Mouse (Mus musculus) regulatory T cell (primary cell): Measurements from ENCODE around the gene P2ry10b.

Experiments
- in situ Hi-C: fragments of 300-600 bp; cut with MboI, MseI; formaldehyde crosslinking; loops from one replicate; pipeline ENCODE4 v1.15.1; 2025; ENCODE audit warnings: high pct_unique_total_duplicates

Gene P2ry10b

DNA sequence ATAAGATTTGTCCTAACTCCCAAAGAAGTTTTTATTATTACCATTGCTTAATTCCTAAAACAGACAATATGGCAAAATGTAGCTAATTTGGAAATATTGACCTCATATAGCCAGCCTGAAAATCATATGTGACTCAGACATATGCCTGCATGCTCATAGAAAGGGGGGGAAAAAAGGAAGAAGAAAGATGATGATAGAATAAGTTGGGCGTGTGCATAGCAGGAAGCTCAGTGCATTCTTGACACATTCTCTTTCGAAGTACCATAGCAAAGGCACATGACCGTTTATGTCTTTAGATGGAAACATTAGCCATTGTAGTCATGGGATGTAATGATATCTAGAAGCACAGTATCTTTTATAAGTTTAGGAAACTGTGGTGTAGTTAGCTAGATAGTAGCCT is at the start of gene P2ry10b:
TSS of gene P2ry10b (plus strand) at position 247 of the 400 bp plus-strand sequence.
- in situ Hi-C loops = no loop called here

- in situ Hi-C loops = no loop called here
Measured at GRCm38 (mm10) chrX:107116333-107116732, 32.4 kb upstream of the P2ry10b start.

- in situ Hi-C loops = no loop called here
Measured at GRCm38 (mm10) chrX:107116987-107117386, 31.7 kb upstream of the P2ry10b start.

DNA sequence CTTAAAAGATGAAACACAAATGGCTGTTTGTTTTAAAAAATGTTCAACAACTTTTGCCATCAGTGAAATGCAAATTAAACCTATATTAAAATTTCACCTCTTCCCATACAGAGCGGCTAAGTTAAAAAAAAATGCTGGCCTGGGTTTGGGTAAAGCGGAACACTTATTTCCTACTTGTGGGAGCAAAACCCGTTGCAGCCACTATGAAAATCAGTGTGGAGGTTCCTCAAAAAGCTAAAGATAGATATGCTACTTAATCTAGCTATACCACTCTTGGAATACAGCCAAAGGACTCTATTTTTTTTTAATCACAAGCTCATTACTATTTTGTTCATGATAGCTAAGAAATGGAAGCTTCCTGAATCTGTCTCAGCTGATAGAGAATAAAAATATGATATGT is 5.5 kb upstream of the P2ry10b start:
- in situ Hi-C loops = no loop called here

- in situ Hi-C loops = no loop called here
Measured at GRCm38 (mm10) chrX:107143930-107144329, 4.8 kb upstream of the P2ry10b start.

DNA sequence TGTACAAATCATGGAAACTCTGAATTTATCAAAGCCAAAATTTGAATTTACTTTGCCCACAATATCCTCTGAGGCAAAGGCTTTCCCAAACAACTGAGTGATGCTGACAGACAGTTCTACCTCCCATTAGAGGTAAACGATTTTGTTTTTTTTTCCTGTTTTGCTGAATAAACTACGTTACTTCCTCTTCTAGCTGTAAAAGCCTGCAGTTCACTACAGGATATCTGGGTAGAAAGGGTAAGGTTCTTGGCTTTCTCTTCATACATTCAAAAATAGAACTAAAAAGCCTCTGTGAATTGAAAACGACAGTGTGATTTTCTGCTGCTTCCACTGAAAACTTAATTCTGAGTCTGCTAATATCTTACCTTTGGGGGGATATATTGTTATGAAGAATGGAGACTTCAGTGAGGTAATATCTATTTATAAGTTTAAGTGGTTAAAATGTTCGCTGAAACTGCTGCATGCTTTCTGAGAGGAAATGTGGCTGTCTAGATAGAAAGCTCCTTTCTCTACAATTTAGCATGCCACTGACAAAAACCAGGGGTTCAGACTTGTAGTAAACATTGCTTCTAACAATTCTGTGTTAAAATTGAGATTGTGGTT is 765 bp downstream of the P2ry10b start:
- in situ Hi-C loops = no loop called here

- in situ Hi-C loops = loop anchor here (25.0 kb wide), 1 partner anchor 663 kb away; the partner anchor contains the start of gene Fndc3c1
Measured at GRCm38 (mm10) chrX:107150027-107150426, 1.3 kb downstream of the P2ry10b start.

- in situ Hi-C loops = loop anchor here (25.0 kb wide), 1 partner anchor 664 kb away; the partner anchor contains the start of gene Fndc3c1
Measured at GRCm38 (mm10) chrX:107150752-107151515, 2.2 kb downstream of the P2ry10b start.

- in situ Hi-C loops = loop anchor here (25.0 kb wide), 1 partner anchor 669 kb away; the partner anchor contains the start of gene Fndc3c1
Measured at GRCm38 (mm10) chrX:107156021-107156420, 7.3 kb downstream of the P2ry10b start.

GRCm38 (mm10) chrX:107160496-107160895 is 11.8 kb downstream of the P2ry10b start:
- in situ Hi-C loops = loop anchor here (25.0 kb wide), 1 partner anchor 673 kb away; the partner anchor contains the start of gene Fndc3c1

DNA sequence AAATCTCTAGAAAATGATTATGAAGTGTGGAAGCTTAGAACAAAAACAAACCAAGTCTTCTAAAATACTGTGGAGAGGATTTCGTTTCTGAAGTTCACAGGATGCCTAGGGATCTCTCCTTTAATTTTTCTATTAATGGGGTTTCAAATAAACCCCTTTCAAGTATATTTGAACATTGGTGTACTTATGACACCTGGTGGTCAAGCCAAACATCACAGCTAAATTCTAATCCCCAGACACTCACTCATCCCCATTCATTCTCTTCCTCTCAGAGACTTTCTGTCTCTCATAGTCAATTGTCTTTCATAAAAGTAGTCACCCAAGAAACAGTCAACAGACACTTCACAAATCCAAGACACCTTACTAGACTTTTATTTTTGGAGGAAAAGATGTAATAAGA is 19.6 kb downstream of the P2ry10b start:
- in situ Hi-C loops = loop anchor here (25.0 kb wide), 1 partner anchor 681 kb away; the partner anchor contains the start of gene Fndc3c1

GRCm38 (mm10) chrX:107169128-107169527 is 20.4 kb downstream of the P2ry10b start:
- in situ Hi-C loops = loop anchor here (25.0 kb wide), 1 partner anchor 682 kb away; the partner anchor contains the start of gene Fndc3c1

DNA sequence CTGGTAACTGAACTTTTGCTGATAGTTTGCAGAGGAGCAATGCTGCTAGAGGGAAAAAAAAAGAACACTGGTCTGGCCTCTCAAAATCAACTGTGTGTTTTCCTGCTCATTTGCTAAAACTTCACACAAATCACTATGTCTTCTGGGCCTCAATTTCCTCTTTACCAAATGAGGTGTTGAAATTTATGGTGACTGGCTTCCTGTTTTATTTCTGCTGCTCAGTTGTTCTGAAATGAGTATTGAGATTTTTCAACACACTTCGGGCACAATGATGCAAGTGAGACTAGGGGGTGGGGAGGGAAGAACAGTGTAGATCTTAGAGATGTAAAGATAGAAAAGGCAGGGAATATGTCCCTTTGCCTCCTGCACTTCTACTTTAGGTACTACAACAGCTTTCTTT is 30.0 kb downstream of the P2ry10b start:
- in situ Hi-C loops = no loop called here

GRCm38 (mm10) chrX:107217577-107218090 is 68.9 kb downstream of the P2ry10b start:
- in situ Hi-C loops = no loop called here
